9 mouse cellular contexts compared by ENCODE assay signal in the genomic region with DNA sequence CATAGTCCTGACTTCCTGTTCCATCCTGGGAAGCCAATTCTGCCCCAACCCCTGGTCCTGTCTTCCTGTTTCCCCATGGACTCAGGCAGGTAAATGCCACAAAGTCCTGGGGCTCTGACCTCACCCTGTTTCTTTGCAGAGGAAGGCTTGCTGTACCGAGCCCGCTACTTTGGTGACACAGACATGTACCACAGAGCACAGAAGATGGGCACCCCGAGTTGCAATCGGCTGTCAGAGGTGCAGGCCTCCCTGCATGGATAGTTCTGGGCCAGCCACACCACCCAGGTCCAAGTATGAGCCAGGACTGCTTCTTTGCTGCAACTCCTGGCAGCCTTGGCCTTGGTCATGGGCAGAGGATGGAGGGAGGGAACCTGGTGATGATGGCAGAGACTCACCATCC. TPM values are rescaled to one million over a fixed set of nuclear protein-coding genes. Genes with fewer than 3 reads are reported as not detected.
DNase-seq lines count a peak whose midpoint lies in the region; ATAC-seq and TF ChIP-seq lines count a peak whose summit lies in the region.
"Had no signal": no experiment of that assay in that cellular context is flagged by ENCODE, and none has a peak within 500 bp of the region (broad histone marks: within the 10 kb centered on the region; RNA-seq: fewer than 3 reads in every experiment).

No protein-coding gene starts in this region.

- no peak for TF ChIP-seq CTCF in spleen, adult 2 months (IDR thresholded peaks at IDR 0.05; ENCODE audit: extremely low read depth, insufficient read depth, insufficient read length, insufficient replicate concordance)
- no peak for TF ChIP-seq CTCF in hindbrain, postnatal 0 days (IDR thresholded peaks at IDR 0.05; ENCODE audit: low read depth)

- peaks cover 16% of the 10 kb centered on the region for H3K36me3 ChIP-seq in spleen, adult 2 months (ENCODE audit: control insufficient read depth, insufficient read depth, low read length)
- peaks cover 47% of the 10 kb centered on the region for H3K36me3 ChIP-seq in forebrain, embryonic 13.5 days (ENCODE audit: poor library complexity, severe bottlenecking)
- peaks cover 33% of the 10 kb centered on the region for H3K36me3 ChIP-seq in hindbrain, postnatal 0 days (ENCODE audit: insufficient read depth, low read length)
- H3K36me3 ChIP-seq in neural tube, embryonic 13.5 days: peaks cover 47% of the 10 kb centered on the region

- H3K27ac ChIP-seq in spleen, adult 2 months (ENCODE audit: insufficient read depth, low read length): peak overlapping the region; percentile 94
- H3K27ac ChIP-seq in forebrain, embryonic 13.5 days: peak overlapping the region; percentile 100
- peak overlapping the region; percentile 97; the same call in 1 of the 2 replicates for H3K27ac ChIP-seq in hindbrain, postnatal 0 days
- H3K27ac ChIP-seq in neural tube, embryonic 13.5 days (replicated peaks): peak overlapping the region; percentile 98

- intact Hi-C loops in left cerebral cortex, postnatal 10 days (cut with DNase I): no loop called here

- H3K9me3 ChIP-seq in forebrain, embryonic 13.5 days (replicated peaks): no peaks in the 10 kb centered on the region
- H3K9me3 ChIP-seq in hindbrain, postnatal 0 days (ENCODE audit: low read length): no peaks in the 10 kb centered on the region
- H3K9me3 ChIP-seq in neural tube, embryonic 13.5 days: no peaks in the 10 kb centered on the region

- no peak for ATAC-seq in forebrain, embryonic 13.5 days
- ATAC-seq in hindbrain, postnatal 0 days: no peak
- no peak for ATAC-seq in neural tube, embryonic 13.5 days (ENCODE audit: low read depth)

- no peak for DNase-seq in spleen, adult 2 months (ENCODE audit: low read depth in 1 of 2, low spot score in 2 of 2)
- no peak for DNase-seq in spleen, adult 18-20 months
- no peak for DNase-seq in hindbrain, postnatal 0 days (ENCODE audit: low spot score)
- DNase-seq in left cerebral cortex, postnatal 10 days (ENCODE audit: extremely low spot score in 1 of 2, low spot score in 2 of 2): no peak
- no peak for DNase-seq in kidney, adult 9 months
- DNase-seq: gastrocnemius, postnatal 10 days; layer of hippocampus, adult 9-11 months had no signal

- 56% methylated on average over 4 of the region's 4 CpGs for WGBS in spleen, adult 2 months
- 95% methylated on average over 4 of the region's 4 CpGs for WGBS in forebrain, embryonic 13.5 days
- 89% methylated on average over 4 of the region's 4 CpGs for WGBS in hindbrain, postnatal 0 days
- 95% methylated on average over 4 of the region's 4 CpGs for WGBS in neural tube, embryonic 13.5 days

- no peak overlapping the region for H3K4me3 ChIP-seq in spleen, adult 2 months (ENCODE audit: extremely low read depth, insufficient read depth, insufficient read length)
- no peak overlapping the region for H3K4me3 ChIP-seq in forebrain, embryonic 13.5 days
- no peak overlapping the region for H3K4me3 ChIP-seq in hindbrain, postnatal 0 days (ENCODE audit: low read length)
- H3K4me3 ChIP-seq in neural tube, embryonic 13.5 days: no peak overlapping the region

- H3K4me2 ChIP-seq in forebrain, embryonic 13.5 days: no peak overlapping the region
- H3K4me2 ChIP-seq in hindbrain, postnatal 0 days (ENCODE audit: low read depth, low read length): no peak overlapping the region
- H3K4me2 ChIP-seq in neural tube, embryonic 13.5 days: no peak overlapping the region

- H3K4me1 ChIP-seq in spleen, adult 2 months (ENCODE audit: control insufficient read depth, insufficient read depth, insufficient read length): peaks cover 54% of the 10 kb centered on the region
- peaks cover 66% of the 10 kb centered on the region for H3K4me1 ChIP-seq in forebrain, embryonic 13.5 days
- H3K4me1 ChIP-seq in hindbrain, postnatal 0 days (ENCODE audit: insufficient read depth, low read length): peaks cover 33% of the 10 kb centered on the region
- H3K4me1 ChIP-seq in neural tube, embryonic 13.5 days (replicated peaks): peaks cover 73% of the 10 kb centered on the region

- no peak for TF ChIP-seq POLR2A in spleen, adult 2 months (IDR thresholded peaks at IDR 0.05; ENCODE audit: low read depth, low read length)

- no peaks in the 10 kb centered on the region for H3K27me3 ChIP-seq in spleen, adult 2 months (ENCODE audit: control insufficient read depth, insufficient read depth, low read length)
- H3K27me3 ChIP-seq in forebrain, embryonic 13.5 days: no peaks in the 10 kb centered on the region
- no peaks in the 10 kb centered on the region for H3K27me3 ChIP-seq in hindbrain, postnatal 0 days (ENCODE audit: insufficient read depth, low read length)
- no peaks in the 10 kb centered on the region for H3K27me3 ChIP-seq in neural tube, embryonic 13.5 days

- H3K9ac ChIP-seq in forebrain, embryonic 13.5 days: peak overlapping the region; percentile 45
- no peak overlapping the region for H3K9ac ChIP-seq in hindbrain, postnatal 0 days (replicated peaks; ENCODE audit: low read length)
- peak overlapping the region; percentile 60; the same call in 1 of the 2 replicates for H3K9ac ChIP-seq in neural tube, embryonic 13.5 days

RNA-seq across cellular contexts. Expression of a gene that starts 16.9 kb away (rescaled TPM):
- polyA plus RNA-seq in spleen, adult 2 months (2012; rRNA removed): 29.9 and 32.4 TPM in 2 replicates
- polyA plus RNA-seq in forebrain, embryonic 13.5 days (2015; fragmentation: Nextera tagmentation; extraction: Ambion mirVana): 16.9 and 18.4 TPM in 2 replicates
- 45.1 and 56.8 TPM in 2 replicates for total RNA-seq in hindbrain, postnatal 0 days (2014; rRNA removed)
- polyA plus RNA-seq in hindbrain, postnatal 0 days (2015; fragmentation: Nextera tagmentation; extraction: Ambion mirVana): 25.5 and 26.4 TPM in 2 replicates
- 20.4 and 21.2 TPM in 2 replicates for polyA plus RNA-seq in neural tube, embryonic 13.5 days (2015; fragmentation: Nextera tagmentation; extraction: Ambion mirVana)
- total RNA-seq in left cerebral cortex, postnatal 10 days (2021): 10 to 100 TPM; 44.9 to 47.1 TPM

RNA-seq across cellular contexts. Expression of a gene that starts 55.4 kb away (rescaled TPM):
- polyA plus RNA-seq in spleen, adult 2 months (2012; rRNA removed): 152 and 168 TPM in 2 replicates
- 69.3 and 71.3 TPM in 2 replicates for polyA plus RNA-seq in forebrain, embryonic 13.5 days (2015; fragmentation: Nextera tagmentation; extraction: Ambion mirVana)
- total RNA-seq in hindbrain, postnatal 0 days (2014; rRNA removed): 55.9 and 76.6 TPM in 2 replicates
- polyA plus RNA-seq in hindbrain, postnatal 0 days (2015; fragmentation: Nextera tagmentation; extraction: Ambion mirVana): 55.2 and 56.9 TPM in 2 replicates
- 72.8 and 78.2 TPM in 2 replicates for polyA plus RNA-seq in neural tube, embryonic 13.5 days (2015; fragmentation: Nextera tagmentation; extraction: Ambion mirVana)
- total RNA-seq in left cerebral cortex, postnatal 10 days (2021): 10 to 100 TPM; 52.2 to 67.8 TPM
